Mouse (Mus musculus): ENCODE measurements around the gene Ppp1r9b. TPM values are rescaled to one million over a fixed set of nuclear protein-coding genes. Genes with fewer than 3 reads are reported as not detected.

Ppp1r9b gene
- polyA plus RNA-seq, 1 experiment from 2014 or later, result 15.3 TPM

DNA sequence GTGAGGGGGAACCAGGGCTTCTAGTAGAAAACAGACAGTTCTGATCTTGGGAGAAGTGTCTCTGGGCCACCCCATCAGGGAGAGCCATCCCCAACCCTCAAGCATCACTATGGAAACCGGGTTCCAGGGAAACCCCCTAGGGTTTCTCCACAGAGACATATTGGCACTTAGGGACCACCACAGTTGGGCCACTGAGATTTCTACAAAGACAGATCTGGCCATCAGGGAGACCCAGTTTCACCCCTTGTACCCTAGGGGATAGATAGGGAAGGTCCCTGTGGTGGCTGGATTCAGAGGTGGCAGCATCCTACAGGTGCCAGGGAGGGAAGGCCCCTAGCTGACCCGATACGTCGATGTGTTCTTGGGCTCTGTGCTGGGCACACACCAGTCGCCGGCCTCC lies 36.0 kb downstream of the Ppp1r9b start:
- 91% methylated on average over 6 of the region's 6 CpGs for WGBS
- no peak for DNase-seq (ENCODE audit: low spot score)
- Histone ChIP-seq H3K27me3 (ENCODE audit: control insufficient read depth, insufficient read depth, low read length) (no peaks in the 10 kb centered on the region), H3K9ac (ENCODE audit: low read length) (no peak overlapping the region), H3K36me3 (ENCODE audit: control insufficient read depth, insufficient read depth, low read length) (peaks cover 14% of the 10 kb centered on the region), H3K4me2 (ENCODE audit: low read depth) (no peak overlapping the region), H3K4me1 (ENCODE audit: control insufficient read depth, insufficient read depth, low read length) (no peaks in the 10 kb centered on the region), H3K9me3 (ENCODE audit: control insufficient read depth, low read length) (no peaks in the 10 kb centered on the region), H3K4me3 (ENCODE audit: low read depth, low read length) (no peak overlapping the region), H3K27ac (ENCODE audit: low read depth, low read length) (no peak overlapping the region)
- no peak for ATAC-seq (ENCODE audit: insufficient read depth, low FRiP score, low TSS enrichment)

DNA sequence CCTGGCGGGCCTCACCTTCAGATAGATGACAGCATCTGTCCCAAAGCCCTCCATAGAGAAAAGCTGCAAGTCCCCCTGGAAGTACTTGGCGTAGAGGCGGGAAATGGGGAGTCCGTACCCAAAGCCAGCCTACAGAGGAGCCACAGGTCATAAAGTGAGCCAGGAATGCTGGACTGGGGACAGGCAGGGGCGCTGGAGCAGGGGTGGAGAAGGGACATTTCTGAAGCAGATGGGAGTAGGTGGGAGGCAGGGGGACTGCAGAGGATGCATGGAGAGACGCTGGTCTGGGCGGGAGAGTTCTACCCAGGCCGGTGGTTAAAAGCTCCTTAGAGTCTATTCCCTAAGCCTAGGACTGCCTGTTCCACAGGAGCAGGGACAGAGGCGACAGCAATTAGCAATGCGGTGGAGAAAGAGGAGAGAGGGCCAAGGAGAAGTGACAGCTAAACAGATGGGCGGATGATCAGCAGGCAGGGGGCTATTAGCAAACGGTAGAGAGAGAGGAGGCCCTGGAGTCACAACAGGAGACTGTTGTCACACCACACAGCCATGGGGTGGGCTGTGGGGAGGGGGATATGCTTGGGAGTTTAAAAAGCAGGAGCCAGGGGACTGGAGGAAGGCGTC lies 37.1 kb downstream of the Ppp1r9b start:
- WGBS, result 24% methylated on average over 13 of the region's 13 CpGs
- DNase-seq (ENCODE audit: low spot score) (no peak), ATAC-seq (ENCODE audit: insufficient read depth, low FRiP score, low TSS enrichment) (no peak)
- H3K9ac ChIP-seq (ENCODE audit: low read length), result no peak overlapping the region
- no peak overlapping the region for H3K27ac ChIP-seq (ENCODE audit: low read depth, low read length)
- H3K4me1 ChIP-seq (ENCODE audit: control insufficient read depth, insufficient read depth, low read length), result no peaks in the 10 kb centered on the region
- no peak overlapping the region for H3K4me2 ChIP-seq (ENCODE audit: low read depth)
- H3K36me3 ChIP-seq (ENCODE audit: control insufficient read depth, insufficient read depth, low read length), result peaks cover 7% of the 10 kb centered on the region
- H3K27me3 ChIP-seq (ENCODE audit: control insufficient read depth, insufficient read depth, low read length), result no peaks in the 10 kb centered on the region
- no peak overlapping the region for H3K4me3 ChIP-seq (ENCODE audit: low read depth, low read length)
- no peaks in the 10 kb centered on the region for H3K9me3 ChIP-seq (ENCODE audit: control insufficient read depth, low read length)

DNA sequence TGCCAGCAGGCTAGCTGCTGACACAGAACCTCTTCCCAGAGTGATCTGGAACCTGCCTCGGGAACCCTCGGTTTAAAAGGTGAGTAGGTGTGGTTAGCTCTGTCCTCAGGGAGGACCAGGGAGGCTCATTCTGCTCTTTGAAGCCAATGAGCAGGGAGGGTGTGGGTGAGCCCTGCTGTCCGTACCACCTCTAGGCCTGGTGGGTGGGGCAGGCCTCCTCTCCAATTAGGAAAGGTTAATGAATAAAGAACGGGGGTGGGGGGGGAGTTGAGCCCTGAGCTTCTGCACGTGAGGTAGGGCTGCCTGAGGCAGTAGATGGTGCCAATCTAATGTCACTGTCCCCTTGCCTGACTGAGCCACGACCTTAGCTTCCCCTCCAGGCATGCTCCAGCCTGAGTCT lies 42.1 kb downstream of the Ppp1r9b start:
- Histone ChIP-seq H3K27me3 (ENCODE audit: control insufficient read depth, insufficient read depth, low read length) (no peaks in the 10 kb centered on the region), H3K9ac (ENCODE audit: low read length) (no peak overlapping the region), H3K4me2 (ENCODE audit: low read depth) (no peak overlapping the region), H3K4me1 (ENCODE audit: control insufficient read depth, insufficient read depth, low read length) (no peaks in the 10 kb centered on the region), H3K27ac (ENCODE audit: low read depth, low read length) (no peak overlapping the region), H3K4me3 (ENCODE audit: low read depth, low read length) (no peak overlapping the region), H3K9me3 (ENCODE audit: control insufficient read depth, low read length) (no peaks in the 10 kb centered on the region), H3K36me3 (ENCODE audit: control insufficient read depth, insufficient read depth, low read length) (no peaks in the 10 kb centered on the region; the same call in 1 of the 2 replicates)
- no peak for DNase-seq (ENCODE audit: low spot score)
- ATAC-seq (ENCODE audit: insufficient read depth, low FRiP score, low TSS enrichment), result no peak
- WGBS, result 22% methylated on average over 6 of the region's 6 CpGs

DNA sequence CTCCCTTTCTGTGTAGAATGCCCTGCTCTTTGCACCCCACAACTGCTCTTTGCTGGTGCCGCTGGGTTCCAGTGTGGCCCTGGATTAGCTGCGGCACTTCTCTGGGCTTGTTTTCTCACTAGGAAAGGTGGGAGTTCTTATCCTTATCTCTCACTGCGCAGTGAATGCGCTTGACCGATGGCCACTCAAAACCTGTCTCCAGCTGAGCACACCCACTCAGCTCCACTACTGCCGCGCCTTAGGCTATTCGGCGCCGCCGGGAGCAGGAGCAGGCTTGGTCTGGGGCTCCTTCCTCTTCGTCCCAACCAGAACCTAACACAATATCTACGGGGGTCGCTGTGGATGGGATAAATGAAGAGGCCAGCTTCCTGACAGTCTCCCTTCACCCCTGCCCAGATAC lies 42.8 kb downstream of the Ppp1r9b start:
- Histone ChIP-seq H3K9me3 (ENCODE audit: control insufficient read depth, low read length) (no peaks in the 10 kb centered on the region), H3K4me2 (ENCODE audit: low read depth) (no peak overlapping the region), H3K27ac (ENCODE audit: low read depth, low read length) (no peak overlapping the region), H3K9ac (ENCODE audit: low read length) (no peak overlapping the region), H3K27me3 (ENCODE audit: control insufficient read depth, insufficient read depth, low read length) (no peaks in the 10 kb centered on the region), H3K36me3 (ENCODE audit: control insufficient read depth, insufficient read depth, low read length) (no peaks in the 10 kb centered on the region; the same call in 1 of the 2 replicates), H3K4me1 (ENCODE audit: control insufficient read depth, insufficient read depth, low read length) (no peaks in the 10 kb centered on the region), H3K4me3 (ENCODE audit: low read depth, low read length) (no peak overlapping the region)
- DNase-seq (ENCODE audit: low spot score), result no peak
- ATAC-seq (ENCODE audit: insufficient read depth, low FRiP score, low TSS enrichment), result no peak
- WGBS, result 83% methylated on average over 14 of the region's 14 CpGs

DNA sequence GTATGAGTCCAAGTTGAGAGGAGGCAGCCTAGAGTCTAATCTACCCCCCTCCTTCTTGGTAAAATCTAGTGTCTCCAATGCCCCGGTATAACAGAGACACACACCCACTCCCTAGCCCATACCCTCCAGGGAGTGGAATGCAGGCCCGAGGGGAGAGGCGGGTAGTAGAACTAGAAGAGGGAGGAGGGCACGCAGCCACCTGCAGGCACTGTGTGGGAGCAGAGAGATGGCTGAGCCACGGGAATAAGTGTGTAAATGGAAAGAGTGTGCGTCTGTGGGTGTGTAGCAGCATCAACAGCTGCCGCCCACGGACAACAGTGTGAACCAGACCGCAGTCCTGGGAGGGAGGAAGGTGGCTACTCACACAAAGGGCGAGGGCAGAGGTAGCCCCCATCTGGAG lies 44.1 kb downstream of the Ppp1r9b start:
- DNase-seq (ENCODE audit: low spot score), result no peak
- no peak overlapping the region for H3K4me2 ChIP-seq (ENCODE audit: low read depth)
- no peaks in the 10 kb centered on the region for H3K36me3 ChIP-seq (ENCODE audit: control insufficient read depth, insufficient read depth, low read length)
- H3K9ac ChIP-seq (ENCODE audit: low read length), result no peak overlapping the region
- no peaks in the 10 kb centered on the region for H3K4me1 ChIP-seq (ENCODE audit: control insufficient read depth, insufficient read depth, low read length)
- H3K27me3 ChIP-seq (ENCODE audit: control insufficient read depth, insufficient read depth, low read length), result no peaks in the 10 kb centered on the region
- H3K4me3 ChIP-seq (ENCODE audit: low read depth, low read length), result no peak overlapping the region
- 72% methylated on average over 10 of the region's 10 CpGs for WGBS
- no peak for ATAC-seq (ENCODE audit: insufficient read depth, low FRiP score, low TSS enrichment)
- H3K9me3 ChIP-seq (ENCODE audit: control insufficient read depth, low read length), result no peaks in the 10 kb centered on the region
- no peak overlapping the region for H3K27ac ChIP-seq (ENCODE audit: low read depth, low read length)

DNA sequence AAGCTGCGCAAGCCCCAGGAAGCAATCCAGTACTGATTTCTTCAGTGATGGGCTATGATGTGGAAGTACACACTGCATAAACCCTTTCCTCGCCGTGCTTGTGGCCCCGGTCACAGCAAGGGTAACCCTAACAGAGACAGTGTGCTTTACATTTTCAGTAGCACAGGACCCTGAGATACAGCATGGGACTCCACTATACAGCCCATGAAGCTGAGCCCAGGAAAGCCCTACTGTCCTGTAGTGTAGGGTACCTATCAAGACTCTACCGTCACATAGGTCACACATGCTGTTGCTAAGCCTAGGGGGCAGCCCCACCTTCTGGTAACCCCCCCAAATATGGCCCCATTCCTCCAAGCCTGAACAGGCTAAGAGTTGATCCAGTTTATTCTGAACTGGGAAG lies 45.7 kb downstream of the Ppp1r9b start:
- H3K4me3 ChIP-seq (ENCODE audit: low read depth, low read length), result no peak overlapping the region
- peaks cover 4% of the 10 kb centered on the region for H3K4me1 ChIP-seq (ENCODE audit: control insufficient read depth, insufficient read depth, low read length)
- no peaks in the 10 kb centered on the region for H3K27me3 ChIP-seq (ENCODE audit: control insufficient read depth, insufficient read depth, low read length)
- WGBS, result 98% methylated on average over 5 of the region's 5 CpGs
- H3K36me3 ChIP-seq (ENCODE audit: control insufficient read depth, insufficient read depth, low read length), result no peaks in the 10 kb centered on the region
- no peak overlapping the region for H3K4me2 ChIP-seq (ENCODE audit: low read depth)
- H3K9me3 ChIP-seq (ENCODE audit: control insufficient read depth, low read length), result no peaks in the 10 kb centered on the region
- no peak overlapping the region for H3K27ac ChIP-seq (ENCODE audit: low read depth, low read length)
- H3K9ac ChIP-seq (ENCODE audit: low read length), result no peak overlapping the region
- ATAC-seq (ENCODE audit: insufficient read depth, low FRiP score, low TSS enrichment) (no peak), DNase-seq (ENCODE audit: low spot score) (no peak)

DNA sequence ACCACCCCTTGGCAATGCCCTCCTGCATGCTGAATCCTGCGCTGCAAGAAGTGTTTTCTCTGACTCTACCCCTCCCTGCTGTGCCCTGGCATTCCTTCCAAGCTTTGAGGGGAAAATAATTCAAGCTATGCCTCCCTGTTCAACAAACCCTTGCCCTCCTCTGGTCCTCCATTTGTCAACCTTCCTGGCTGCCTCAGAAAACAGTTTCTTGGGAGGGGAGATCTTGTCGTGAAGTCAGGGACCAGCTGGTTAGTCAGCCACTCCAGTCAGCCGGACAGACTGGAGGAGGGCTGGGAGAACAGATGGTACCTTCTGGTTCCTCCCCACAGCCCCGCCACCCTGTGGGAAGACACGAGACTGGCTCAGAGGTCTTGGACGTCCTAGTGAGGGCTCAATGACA lies 46.5 kb downstream of the Ppp1r9b start:
- Histone ChIP-seq H3K27me3 (ENCODE audit: control insufficient read depth, insufficient read depth, low read length) (no peaks in the 10 kb centered on the region), H3K27ac (ENCODE audit: low read depth, low read length) (no peak overlapping the region), H3K4me1 (ENCODE audit: control insufficient read depth, insufficient read depth, low read length) (peaks cover 6% of the 10 kb centered on the region), H3K9me3 (ENCODE audit: control insufficient read depth, low read length) (no peaks in the 10 kb centered on the region), H3K9ac (ENCODE audit: low read length) (no peak overlapping the region), H3K4me3 (ENCODE audit: low read depth, low read length) (no peak overlapping the region), H3K4me2 (ENCODE audit: low read depth) (no peak overlapping the region), H3K36me3 (ENCODE audit: control insufficient read depth, insufficient read depth, low read length) (no peaks in the 10 kb centered on the region)
- DNase-seq (ENCODE audit: low spot score), result no peak
- 44% methylated on average over 6 of the region's 6 CpGs for WGBS
- ATAC-seq (ENCODE audit: insufficient read depth, low FRiP score, low TSS enrichment), result no peak

DNA sequence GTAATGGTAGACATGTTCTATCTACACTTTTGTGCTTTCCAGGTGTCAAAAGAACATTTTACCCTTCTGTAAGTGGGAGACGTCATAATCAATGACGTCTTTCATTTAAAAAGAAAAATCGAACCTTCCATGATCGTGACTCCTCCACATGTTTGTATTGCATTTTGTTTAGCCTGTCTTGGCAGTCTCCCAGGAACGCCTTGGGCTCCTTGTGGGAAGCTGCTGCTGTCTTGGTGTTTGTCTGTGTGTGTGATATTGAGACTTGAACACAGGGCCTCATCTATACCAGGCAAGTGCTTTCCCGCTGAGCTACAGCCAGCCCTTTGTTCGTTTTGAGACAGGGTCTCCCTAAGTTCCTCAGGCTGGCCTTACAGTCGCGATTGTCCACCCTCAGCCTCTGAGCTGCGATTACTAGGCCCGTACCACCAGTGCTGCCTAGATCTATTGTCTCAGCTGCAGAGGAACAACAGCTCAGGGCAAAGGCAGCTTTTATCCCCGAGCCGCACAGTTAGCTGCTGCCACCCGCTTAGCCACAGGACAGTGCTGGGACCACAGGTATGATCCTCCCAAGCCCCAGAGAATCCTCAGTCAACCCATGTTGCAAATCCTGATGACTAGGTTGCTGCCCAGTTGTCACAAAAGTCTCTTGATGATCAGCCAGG lies 47.5 kb downstream of the Ppp1r9b start:
- DNase-seq (ENCODE audit: low spot score) (no peak), ATAC-seq (ENCODE audit: insufficient read depth, low FRiP score, low TSS enrichment) (no peak)
- no peak overlapping the region for H3K4me2 ChIP-seq (ENCODE audit: low read depth)
- H3K36me3 ChIP-seq (ENCODE audit: control insufficient read depth, insufficient read depth, low read length), result no peaks in the 10 kb centered on the region
- WGBS, result 80% methylated on average over 14 of the region's 14 CpGs
- H3K27ac ChIP-seq (ENCODE audit: low read depth, low read length), result no peak overlapping the region
- H3K9me3 ChIP-seq (ENCODE audit: control insufficient read depth, low read length), result no peaks in the 10 kb centered on the region
- H3K4me1 ChIP-seq (ENCODE audit: control insufficient read depth, insufficient read depth, low read length), result peaks cover 6% of the 10 kb centered on the region
- H3K4me3 ChIP-seq (ENCODE audit: low read depth, low read length), result no peak overlapping the region
- no peak overlapping the region for H3K9ac ChIP-seq (ENCODE audit: low read length)
- no peaks in the 10 kb centered on the region for H3K27me3 ChIP-seq (ENCODE audit: control insufficient read depth, insufficient read depth, low read length)
